Mouse (Mus musculus) hematopoietic stem cell, adult 5-6 weeks (primary cell): ENCODE results near the gene Atp6ap1. TPM values are rescaled to one million over a fixed set of nuclear protein-coding genes. Genes with fewer than 3 reads are reported as not detected.

Experiments
- ATAC-seq, 2 experiments: fragments of 125-278 bp in 1 of 2; replicated peaks in 1 of 2; 2 replicates each; pipeline ENCODE4 v1.8.0; 2016 to 2017; ENCODE audit warnings: inconsistent platforms in 2 of 2, mild to moderate bottlenecking in 2 of 2, moderate number of reproducible peaks in 2 of 2, low read depth in 1 of 2, moderate TSS enrichment in 1 of 2; ENCODE audit not compliant: low FRiP score in 2 of 2, poor library complexity in 2 of 2, severe bottlenecking in 2 of 2, insufficient read depth in 1 of 2, low TSS enrichment in 1 of 2
- total RNA-seq: library from RNA; stranded (forward); fragments of 172-1452, 232-1000 nt; gene quantifications from 2 replicates; pipeline ENCODE4 v1.2.3, GENCODE M21; 2017

The Atp6ap1 gene
- total RNA-seq, 1 experiment from 2014 or later: 156 TPM

DNA sequence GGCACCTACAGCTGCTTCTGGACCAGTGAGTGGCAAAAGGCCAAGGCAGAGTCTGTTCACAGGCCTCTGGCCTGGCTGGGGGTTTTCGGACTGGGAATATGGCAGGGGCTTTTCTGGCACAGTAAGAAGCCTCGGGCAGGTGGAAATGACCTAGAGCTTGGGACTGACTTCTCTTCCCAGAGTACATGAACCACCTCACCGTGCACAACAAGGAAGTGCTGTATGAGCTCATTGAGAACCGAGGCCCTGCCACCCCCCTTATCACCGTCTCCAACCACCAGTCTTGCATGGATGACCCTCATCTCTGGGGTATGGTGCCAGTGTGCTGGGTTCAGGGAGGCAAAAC lies 13.8 kb upstream of the Atp6ap1 start:
- no peak for ATAC-seq

GRCm38 (mm10) chrX:74293431-74293830 lies 3.5 kb upstream of the Atp6ap1 start:
- ATAC-seq: no peak

- no peak for ATAC-seq
Observed at GRCm38 (mm10) chrX:74298348-74298747, 1.5 kb downstream of the Atp6ap1 start.

- peak in 1 of 2 experiments; percentile 9; a peak in 1 of 4 replicates for ATAC-seq
Observed at GRCm38 (mm10) chrX:74299721-74300120, 2.8 kb downstream of the Atp6ap1 start.

GRCm38 (mm10) chrX:74304867-74305700 lies 8.2 kb downstream of the Atp6ap1 start, which contains the start of gene Gdi1:
TSS of gene Gdi1 (plus strand) at chrX:74304998.
- ATAC-seq: peak; percentile 80 to 94

- ATAC-seq: peak; percentile 96 to 99
Observed at GRCm38 (mm10) chrX:74312540-74313464, 15.9 kb downstream of the Atp6ap1 start, which contains the start of gene Fam50a. TSS of gene Fam50a (plus strand) at chrX:74313033.

- peak; percentile 75 to 81 for ATAC-seq
Observed at GRCm38 (mm10) chrX:74328725-74329161, 31.8 kb downstream of the Atp6ap1 start, which contains the start of gene Plxna3. TSS of gene Plxna3 (plus strand) at chrX:74329066.

GRCm38 (mm10) chrX:74329215-74329671 lies 32.3 kb downstream of the Atp6ap1 start:
- no peak for ATAC-seq

DNA sequence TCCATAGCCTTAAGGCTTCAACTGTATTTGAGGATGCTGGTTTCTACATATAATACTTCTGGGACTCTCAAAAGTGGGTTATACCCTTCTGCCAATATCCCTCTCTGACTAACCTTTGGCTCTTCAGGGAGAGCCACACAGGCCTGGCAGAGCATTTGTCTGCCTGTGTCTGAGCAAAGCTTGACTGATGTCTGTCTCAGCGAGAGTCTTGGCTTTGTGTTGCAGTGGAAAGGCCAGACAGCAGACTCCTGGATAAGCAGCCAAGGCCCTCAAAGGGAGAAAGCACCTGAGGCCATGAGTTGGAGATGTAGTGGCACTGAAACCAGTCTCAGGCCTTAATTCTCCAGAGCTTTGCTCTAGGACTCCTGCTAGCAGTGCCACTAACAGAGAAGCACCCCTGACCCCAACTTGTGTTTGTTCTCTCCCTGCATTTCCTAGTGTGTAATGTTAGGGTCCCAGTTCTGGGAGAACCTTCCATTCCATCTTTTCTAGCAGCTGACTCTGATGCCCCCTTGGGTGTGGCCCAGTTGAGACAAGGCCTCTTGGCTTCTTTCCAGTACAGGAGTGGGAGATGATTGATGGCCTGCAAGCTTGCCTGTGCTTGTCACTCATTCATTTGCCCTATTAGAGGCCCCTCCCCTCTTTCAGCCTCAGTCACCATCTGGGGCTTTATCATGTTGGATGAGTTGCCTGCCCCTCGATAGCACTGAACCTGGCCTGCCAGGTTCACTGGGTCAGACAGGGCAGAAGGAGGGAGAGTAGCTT lies 33.5 kb downstream of the Atp6ap1 start:
- ATAC-seq: no peak

- 0 out of 4 replicates have a peak, but pooled peaks of 1 of the 2 experiments have one; percentile 5 for ATAC-seq
Observed at GRCm38 (mm10) chrX:74352645-74353466, 56.0 kb downstream of the Atp6ap1 start.

- ATAC-seq: peak; percentile 83 to 90
Observed at GRCm38 (mm10) chrX:74353467-74353770, 56.5 kb downstream of the Atp6ap1 start, which contains the start of gene Lage3. TSS of gene Lage3 (minus strand) at chrX:74353618.

Other genes with a start within 250 kb of the Atp6ap1 start
- not detected in 2 replicates for gene Opn1mw, start 169.6 kb upstream of the Atp6ap1 start, total RNA-seq
- 20.2 and 31.3 TPM in 2 replicates for gene Mecp2, start 161.7 kb upstream of the Atp6ap1 start, total RNA-seq
- not detected in 2 replicates for gene Tex28, start 129.3 kb upstream of the Atp6ap1 start, total RNA-seq
- gene Tktl1, start 119.8 kb upstream of the Atp6ap1 start, total RNA-seq: 0.50 and 0.56 TPM in 2 replicates
- 446 and 476 TPM in 2 replicates for gene Flna, start 47.3 kb upstream of the Atp6ap1 start, total RNA-seq
- gene Emd, start 42.4 kb upstream of the Atp6ap1 start, total RNA-seq: 83.7 and 99.9 TPM in 2 replicates
- gene Rpl10, start 26.3 kb upstream of the Atp6ap1 start, total RNA-seq: 1,106 and 1,575 TPM in 2 replicates
- gene Taz, start 15.2 kb upstream of the Atp6ap1 start, total RNA-seq: 29.6 and 50.0 TPM in 2 replicates
- 18.4 and 28.7 TPM in 2 replicates for gene Dnase1l1, start 14.8 kb upstream of the Atp6ap1 start, total RNA-seq
- 34.8 and 61.8 TPM in 2 replicates for gene Gdi1, start 7.9 kb downstream of the Atp6ap1 start, total RNA-seq
- gene Fam50a, start 15.9 kb downstream of the Atp6ap1 start, total RNA-seq: 36.0 and 53.9 TPM in 2 replicates
- 6.0 and 6.2 TPM in 2 replicates for gene Plxna3, start 32.0 kb downstream of the Atp6ap1 start, total RNA-seq
- 19.5 and 34.1 TPM in 2 replicates for gene Lage3, start 56.5 kb downstream of the Atp6ap1 start, total RNA-seq
- gene Ubl4a, start 76.1 kb downstream of the Atp6ap1 start, total RNA-seq: 20.8 and 25.7 TPM in 2 replicates
- 9.7 and 11.3 TPM in 2 replicates for gene Slc10a3, start 76.3 kb downstream of the Atp6ap1 start, total RNA-seq
- 12.6 and 15.8 TPM in 2 replicates for gene Fam3a, start 96.2 kb downstream of the Atp6ap1 start, total RNA-seq
- 40.7 and 50.7 TPM in 2 replicates for gene Ikbkg, start 96.2 kb downstream of the Atp6ap1 start, total RNA-seq
- gene G6pdx, start 132.1 kb downstream of the Atp6ap1 start, total RNA-seq: 54.5 and 63.1 TPM in 2 replicates
- gene Gm6880, start 184.3 kb downstream of the Atp6ap1 start, total RNA-seq: not detected in 2 replicates